Mouse (Mus musculus) E14TG2a.4 (cell line): ENCODE results near the gene Otop2.
A peak's percentile ranks its signal among the peaks of the same experiment; 100 is the strongest.

Source experiments
- H3K27me3 ChIP-seq: 2 replicates; pipeline ENCODE4 v1.6.1; 2014; ENCODE audit warnings: low read length, control low read depth; ENCODE audit not compliant: insufficient read depth
- H3K36me3 ChIP-seq: 2 replicates; pipeline ENCODE4 v1.6.1; 2014; ENCODE audit warnings: low read length, control low read depth; ENCODE audit not compliant: insufficient read depth
- H3K4me1 ChIP-seq: replicated peaks from 2 replicates; pipeline ENCODE4 v1.6.1; 2014; ENCODE audit warnings: low read depth, low read length, control low read depth
- H3K4me3 ChIP-seq: replicated peaks from 2 replicates; pipeline ENCODE4 v1.5.1; 2014; ENCODE audit warnings: mild to moderate bottlenecking, low read length
- H3K9me3 ChIP-seq: 2 replicates; pipeline ENCODE4 v1.6.1; 2014; ENCODE audit warnings: low read length, control low read depth
- CTCF ChIP-seq: conservative IDR thresholded peaks from 2 replicates; pipeline ENCODE4 v1.5.1; 2014; ENCODE audit warnings: low read length
- NANOG ChIP-seq: IDR thresholded peaks from 2 replicates; pipeline ENCODE4 v1.6.1; 2014; ENCODE audit warnings: borderline replicate concordance, low read length, mixed read lengths
- POU5F1 ChIP-seq: IDR thresholded peaks from 2 replicates; pipeline ENCODE4 v1.6.1; 2014; ENCODE audit warnings: low read length, borderline replicate concordance

The Otop2 gene

DNA sequence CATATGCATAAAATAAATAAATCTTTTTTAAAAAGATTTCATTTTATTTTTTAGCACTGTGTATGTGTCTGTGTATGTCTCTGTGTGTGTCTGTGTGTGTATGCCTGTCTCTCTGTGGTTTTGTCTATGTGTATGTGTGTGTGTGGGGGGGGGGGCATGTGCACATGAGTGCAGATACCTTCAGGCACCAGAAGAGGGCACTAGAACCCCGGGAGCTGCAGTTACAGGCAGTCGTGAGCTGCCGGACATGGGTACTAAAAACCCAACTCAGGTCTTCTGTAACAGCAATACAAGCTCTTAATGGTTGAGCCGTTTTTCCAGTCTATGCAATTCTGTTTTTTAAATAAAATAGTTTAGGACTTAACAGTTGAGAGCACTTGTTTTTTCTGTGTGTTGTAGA is 6.2 kb upstream of the Otop2 start:
- H3K36me3 ChIP-seq, result no peaks in the 10 kb centered on the region
- H3K4me3 ChIP-seq, result no peak overlapping the region
- peaks cover 54% of the 10 kb centered on the region for H3K27me3 ChIP-seq
- peaks cover 24% of the 10 kb centered on the region for H3K4me1 ChIP-seq
- TF ChIP-seq POU5F1 (no peak), CTCF (peak; percentile 54)
- H3K9me3 ChIP-seq, result no peaks in the 10 kb centered on the region

DNA sequence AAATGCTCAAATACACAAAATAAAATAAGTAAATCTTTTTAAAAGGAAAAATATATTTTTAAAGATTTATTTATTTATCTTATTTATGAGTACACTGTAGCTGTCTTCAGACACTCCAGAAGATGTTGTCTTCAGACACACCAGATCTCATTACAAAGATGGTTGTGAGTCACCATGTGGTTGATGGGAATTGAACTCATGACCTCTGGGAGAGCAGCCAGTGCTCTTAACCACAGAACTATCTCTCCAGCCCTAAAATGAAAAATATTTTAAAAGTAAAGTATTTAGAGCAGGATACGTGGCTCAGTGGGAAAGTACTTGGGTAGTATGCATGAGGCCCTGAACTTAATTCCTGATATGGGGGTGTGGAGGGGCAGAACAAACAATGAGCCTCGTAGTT is 5.6 kb upstream of the Otop2 start:
- Histone ChIP-seq H3K27me3 (peaks cover 53% of the 10 kb centered on the region), H3K9me3 (no peaks in the 10 kb centered on the region), H3K36me3 (no peaks in the 10 kb centered on the region), H3K4me1 (peaks cover 22% of the 10 kb centered on the region), H3K4me3 (no peak overlapping the region)
- TF ChIP-seq POU5F1 (no peak), CTCF (no peak), NANOG (no peak)

DNA sequence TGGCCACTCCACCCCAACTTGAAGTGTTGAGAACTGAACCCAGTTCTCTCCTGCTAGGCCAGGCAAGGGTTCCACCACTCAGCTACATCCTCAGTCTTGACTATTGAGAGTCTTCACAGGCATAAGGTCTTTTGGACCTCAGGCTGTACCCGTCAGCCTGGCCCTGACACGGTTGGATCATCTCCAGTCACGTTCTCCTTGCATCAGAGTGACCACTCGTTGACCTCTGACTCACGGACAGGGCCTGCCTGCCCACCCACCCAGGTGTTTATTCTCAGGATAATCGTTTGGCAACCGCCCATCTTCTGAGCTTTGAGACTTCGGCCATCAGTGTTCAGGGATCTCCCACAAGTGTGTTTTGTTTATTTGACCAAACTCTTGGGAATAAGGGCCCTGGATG is 3.8 kb upstream of the Otop2 start:
- Histone ChIP-seq H3K9me3 (no peaks in the 10 kb centered on the region), H3K36me3 (no peaks in the 10 kb centered on the region), H3K27me3 (peaks cover 50% of the 10 kb centered on the region), H3K4me1 (peaks cover 16% of the 10 kb centered on the region), H3K4me3 (no peak overlapping the region)
- TF ChIP-seq NANOG (no peak), POU5F1 (no peak), CTCF (no peak)

DNA sequence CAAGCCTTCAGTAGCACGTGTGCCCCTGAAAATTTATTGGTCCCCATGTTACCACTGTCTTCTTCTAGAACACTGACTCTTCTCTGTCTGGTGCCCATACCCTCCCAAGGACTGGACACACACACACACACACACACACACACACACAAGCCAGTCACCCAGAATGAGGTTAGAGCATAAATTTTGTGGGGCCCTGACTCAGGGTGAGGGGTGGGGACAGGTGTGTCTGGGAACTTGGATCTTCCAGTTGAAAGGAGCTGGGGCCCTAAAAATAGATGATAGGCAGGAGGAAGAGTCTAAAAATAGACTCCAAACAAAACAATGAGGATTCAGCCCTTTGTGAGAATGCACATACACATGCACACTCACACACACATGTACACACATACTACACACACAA is 1.8 kb downstream of the Otop2 start:
- Histone ChIP-seq H3K36me3 (no peaks in the 10 kb centered on the region), H3K9me3 (no peaks in the 10 kb centered on the region), H3K27me3 (peaks cover 62% of the 10 kb centered on the region), H3K4me3 (no peak overlapping the region), H3K4me1 (peaks cover 15% of the 10 kb centered on the region)
- TF ChIP-seq NANOG, result no peak
- TF ChIP-seq POU5F1, result no peak

DNA sequence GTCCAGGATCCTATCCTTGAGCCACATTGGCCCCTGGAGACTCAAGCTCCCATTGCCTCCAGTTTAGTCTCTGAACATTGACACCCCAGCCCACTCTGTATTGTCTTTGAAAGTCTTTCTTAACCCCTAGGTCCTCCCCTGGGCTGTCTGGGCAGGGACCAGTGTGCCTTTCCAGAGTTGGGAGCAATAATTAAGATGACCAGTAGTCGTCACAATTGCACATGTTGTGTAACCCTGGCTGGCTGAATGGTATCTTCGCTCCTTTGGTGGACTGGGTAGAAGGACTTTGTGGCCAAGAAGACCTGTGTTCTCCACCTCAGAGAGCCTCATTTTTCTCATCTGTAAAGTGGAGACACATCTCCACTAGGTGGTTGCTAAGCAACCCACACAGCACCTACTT is 7.3 kb downstream of the Otop2 start:
- peaks cover 20% of the 10 kb centered on the region for H3K4me1 ChIP-seq
- TF ChIP-seq POU5F1 (no peak), CTCF (no peak), NANOG (no peak)
- H3K27me3 ChIP-seq, result peaks cover 82% of the 10 kb centered on the region
- no peaks in the 10 kb centered on the region for H3K36me3 ChIP-seq
- H3K9me3 ChIP-seq, result no peaks in the 10 kb centered on the region; the same call in 1 of the 2 replicates
- H3K4me3 ChIP-seq, result no peak overlapping the region

DNA sequence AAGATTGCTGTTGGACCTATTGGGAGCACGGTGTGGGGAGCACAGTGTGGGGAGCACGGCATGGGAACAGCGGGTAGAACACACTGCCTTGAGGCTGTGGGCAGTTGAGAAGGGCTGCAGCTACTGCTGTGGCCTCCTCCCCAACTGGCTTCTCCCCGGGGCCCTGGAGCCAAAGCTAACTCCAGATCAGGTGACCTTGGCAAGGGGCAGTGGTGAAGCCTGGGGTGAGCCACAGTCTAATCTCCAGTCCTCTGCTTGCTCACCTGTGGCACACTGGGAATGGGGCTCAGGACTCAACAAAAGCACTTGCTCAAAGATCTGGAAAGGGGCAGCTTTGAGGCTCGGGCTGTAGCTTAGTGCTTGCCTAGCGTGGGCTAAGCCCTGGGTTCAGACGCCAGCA is 10.2 kb downstream of the Otop2 start:
- H3K36me3 ChIP-seq, result no peaks in the 10 kb centered on the region
- peaks cover 40% of the 10 kb centered on the region for H3K4me1 ChIP-seq
- H3K4me3 ChIP-seq, result no peak overlapping the region
- TF ChIP-seq CTCF, result 0 out of 2 replicates have a peak, but pooled peaks have one; percentile 2
- no peak for TF ChIP-seq POU5F1
- no peaks in the 10 kb centered on the region; the same call in 1 of the 2 replicates for H3K9me3 ChIP-seq
- peaks cover 97% of the 10 kb centered on the region for H3K27me3 ChIP-seq

DNA sequence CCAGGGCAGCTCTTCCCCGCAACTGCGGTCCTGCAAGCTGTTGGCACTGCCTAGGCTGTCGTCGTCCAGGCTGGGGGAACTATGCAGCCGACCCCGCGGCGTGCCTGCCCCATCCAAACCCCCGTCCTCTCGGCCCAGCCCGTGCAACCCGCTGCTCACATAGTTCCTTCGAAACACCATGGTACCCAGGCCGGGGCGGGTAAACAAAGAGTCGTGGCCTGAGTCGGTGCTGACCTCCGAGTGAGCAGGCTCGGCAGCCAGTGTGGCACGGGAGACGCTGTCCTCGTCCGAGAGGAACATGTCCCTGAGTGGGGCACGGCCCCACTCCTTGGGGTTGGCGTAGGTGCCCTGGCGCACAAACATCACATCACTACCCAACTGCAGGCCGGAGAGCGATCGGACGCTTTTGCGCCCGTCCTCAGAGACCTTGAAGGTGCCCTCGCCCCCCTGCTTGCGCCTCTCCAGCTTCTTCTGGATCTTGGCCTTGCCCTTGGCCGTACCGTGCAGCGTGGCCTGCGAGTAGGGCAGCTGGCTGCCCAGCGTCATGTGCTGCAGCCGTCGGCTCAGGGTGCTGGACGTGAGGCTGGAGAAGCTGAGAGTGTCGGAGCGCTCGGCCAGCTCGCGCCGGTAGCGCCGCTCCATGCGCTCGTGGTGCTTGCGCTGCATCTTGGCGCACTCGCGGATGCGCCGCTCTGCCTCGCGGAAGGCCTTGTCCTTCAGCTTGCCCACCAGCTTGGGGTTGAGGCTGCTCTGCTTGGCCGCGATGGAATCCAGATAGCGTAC is 11.5 kb downstream of the Otop2 start:
- H3K27me3 ChIP-seq, result peaks cover 97% of the 10 kb centered on the region
- H3K4me3 ChIP-seq, result peak overlapping the region; percentile 67
- TF ChIP-seq NANOG (no peak), CTCF (no peak), POU5F1 (no peak)
- no peaks in the 10 kb centered on the region for H3K36me3 ChIP-seq
- H3K9me3 ChIP-seq, result no peaks in the 10 kb centered on the region; the same call in 1 of the 2 replicates
- peaks cover 52% of the 10 kb centered on the region for H3K4me1 ChIP-seq

DNA sequence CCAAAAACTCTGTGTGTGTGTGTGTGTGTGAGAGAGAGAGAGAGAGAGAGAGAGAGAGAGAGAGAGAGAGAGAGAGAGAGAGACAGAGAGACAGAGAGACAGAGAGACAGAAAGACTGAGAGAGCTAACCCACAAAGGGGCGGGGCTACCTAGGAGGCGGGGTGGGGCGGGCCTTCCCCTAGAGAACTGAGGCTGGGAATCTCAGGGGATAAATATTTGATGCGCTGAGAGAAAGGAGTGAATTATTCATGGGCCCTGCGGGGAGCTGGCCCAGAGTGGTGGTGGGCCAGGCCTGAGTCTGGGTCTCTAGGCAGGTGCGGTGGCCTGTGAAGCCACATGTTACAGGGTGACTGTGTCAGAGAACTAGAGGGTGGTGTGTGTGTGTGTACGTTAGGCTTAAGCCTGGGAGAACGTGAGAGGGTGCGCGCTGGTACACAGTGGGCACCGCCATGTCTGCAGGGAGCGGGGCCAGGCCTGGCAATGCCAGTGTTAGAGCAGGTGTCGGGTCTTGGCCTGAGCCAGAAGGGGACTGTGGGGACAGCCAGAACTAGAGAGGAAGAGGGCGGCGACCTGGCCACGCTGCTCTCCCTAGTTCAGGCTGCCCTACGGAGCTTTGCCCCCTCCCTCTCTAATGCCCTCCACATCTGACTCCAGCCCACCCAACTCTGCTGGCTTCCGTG is 12.9 kb downstream of the Otop2 start:
- Histone ChIP-seq H3K9me3 (no peaks in the 10 kb centered on the region; the same call in 1 of the 2 replicates), H3K4me3 (peak overlapping the region; percentile 56), H3K36me3 (no peaks in the 10 kb centered on the region), H3K4me1 (peaks cover 57% of the 10 kb centered on the region), H3K27me3 (peaks cover 98% of the 10 kb centered on the region)
- no peak for TF ChIP-seq CTCF
- TF ChIP-seq POU5F1, result no peak
- no peak for TF ChIP-seq NANOG
